Mouse (Mus musculus) spleen, adult 2 months (tissue): ENCODE measurements around the gene Fam171a1. TPM values are rescaled to one million over a fixed set of nuclear protein-coding genes. Genes with fewer than 3 reads are reported as not detected.

Source experiments
- DNase-seq, 2 experiments: peaks; one replicate each; pipeline versions ENCODE4 v3.0.0 to v3.0.0-alpha.2; 2012 to 2021; ENCODE audit warnings: low spot score in 2 of 2, low read depth in 1 of 2
- H3K27ac ChIP-seq: fragments of 200-500 bp; 2 replicates; pipeline ENCODE4 v1.5.1; 2012; ENCODE audit warnings: low read length, inconsistent platforms; ENCODE audit not compliant: insufficient read depth
- H3K27me3 ChIP-seq: fragments of 200-500 bp; 2 replicates; pipeline ENCODE4 v1.6.1; 2012; ENCODE audit warnings: mild to moderate bottlenecking, moderate library complexity, low read length, inconsistent platforms; ENCODE audit not compliant: control insufficient read depth, insufficient read depth
- H3K36me3 ChIP-seq: fragments of 200-500 bp; 2 replicates; pipeline ENCODE4 v1.6.1; 2012; ENCODE audit warnings: mild to moderate bottlenecking, low read length, inconsistent platforms; ENCODE audit not compliant: control insufficient read depth, insufficient read depth
- H3K4me1 ChIP-seq: fragments of 200-500 bp; 2 replicates; pipeline ENCODE4 v1.6.1; 2011; ENCODE audit warnings: inconsistent platforms; ENCODE audit not compliant: control insufficient read depth, insufficient read depth, insufficient read length
- H3K4me3 ChIP-seq: fragments of 200-500 bp; 2 replicates; pipeline ENCODE4 v1.5.1; 2011; ENCODE audit warnings: mild to moderate bottlenecking, inconsistent platforms; ENCODE audit not compliant: insufficient read depth, insufficient read length; ENCODE audit errors: extremely low read depth
- CTCF ChIP-seq: fragments of 200-500 bp; IDR thresholded peaks from 2 replicates; pipeline ENCODE4 v1.5.1; 2011; ENCODE audit warnings: mild to moderate bottlenecking, inconsistent platforms; ENCODE audit not compliant: insufficient read depth, insufficient read length, insufficient replicate concordance; ENCODE audit errors: extremely low read depth
- POLR2A ChIP-seq: fragments of 200-500 bp; IDR thresholded peaks from 2 replicates; pipeline ENCODE4 v1.6.1; 2011; ENCODE audit warnings: low read depth, low read length, inconsistent platforms
- WGBS: fragments of 180-500 bp; shearing (Covaris S2); methylation state at CpG from one replicate; pipeline ENCODE4 v1.1.7; 2018; 5-methylcytosine and 5-hydroxymethylcytosine counted together
- polyA plus RNA-seq: library from polyadenylated mRNA; depleted of rRNA; stranded (reverse); fragments of >200 nt; gene quantifications from 2 replicates; pipeline ENCODE4 v1.2.3, GENCODE M21; 2012

Fam171a1 gene
- polyA plus RNA-seq, 1 experiment = 4.5 TPM

GRCm38 (mm10) chr2:3176751-3177150, 62.7 kb downstream of the Fam171a1 start:
- DNase-seq = no peak
- TF ChIP-seq POLR2A = no peak
- TF ChIP-seq CTCF = no peak
- no peaks in the 10 kb centered on the region for H3K4me1 ChIP-seq
- H3K36me3 ChIP-seq = no peaks in the 10 kb centered on the region
- H3K27ac ChIP-seq = no peak overlapping the region
- 91% methylated on average over 3 of the region's 3 CpGs for WGBS
- H3K4me3 ChIP-seq = no peak overlapping the region
- no peaks in the 10 kb centered on the region for H3K27me3 ChIP-seq

- DNase-seq = no peak
- no peaks in the 10 kb centered on the region for H3K27me3 ChIP-seq
- H3K27ac ChIP-seq = no peak overlapping the region
- 88% methylated on average over 4 of the region's 4 CpGs for WGBS
- TF ChIP-seq CTCF = no peak
- no peak for TF ChIP-seq POLR2A
- H3K36me3 ChIP-seq = no peaks in the 10 kb centered on the region
- no peaks in the 10 kb centered on the region for H3K4me1 ChIP-seq
- H3K4me3 ChIP-seq = no peak overlapping the region
Observed at GRCm38 (mm10) chr2:3180550-3180949, 66.5 kb downstream of the Fam171a1 start.

DNA sequence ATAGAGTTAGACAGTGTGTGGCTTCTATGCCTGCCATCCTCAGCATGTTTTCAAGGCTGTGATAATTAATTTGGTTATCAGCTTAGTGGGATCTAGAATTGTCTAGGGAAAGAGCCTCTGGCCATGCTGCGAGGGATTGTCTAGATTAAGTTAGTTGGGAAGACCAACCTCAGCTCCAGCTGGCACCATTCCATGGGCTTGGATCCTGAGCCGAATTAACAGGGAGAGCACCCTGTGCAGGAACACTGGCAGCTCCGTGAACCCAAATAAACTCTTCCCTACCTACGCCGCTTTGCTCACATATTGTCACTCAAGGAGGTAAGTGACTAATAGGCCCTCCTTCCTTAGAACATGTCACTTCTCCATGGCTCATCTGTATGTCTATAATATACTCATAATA, 69.6 kb downstream of the Fam171a1 start:
- TF ChIP-seq POLR2A (no peak), CTCF (no peak)
- no peak for DNase-seq
- no peaks in the 10 kb centered on the region for H3K27me3 ChIP-seq
- no peaks in the 10 kb centered on the region for H3K36me3 ChIP-seq
- no peak overlapping the region for H3K4me3 ChIP-seq
- WGBS = 95% methylated on average over 5 of the region's 5 CpGs
- no peaks in the 10 kb centered on the region for H3K4me1 ChIP-seq
- no peak overlapping the region for H3K27ac ChIP-seq

DNA sequence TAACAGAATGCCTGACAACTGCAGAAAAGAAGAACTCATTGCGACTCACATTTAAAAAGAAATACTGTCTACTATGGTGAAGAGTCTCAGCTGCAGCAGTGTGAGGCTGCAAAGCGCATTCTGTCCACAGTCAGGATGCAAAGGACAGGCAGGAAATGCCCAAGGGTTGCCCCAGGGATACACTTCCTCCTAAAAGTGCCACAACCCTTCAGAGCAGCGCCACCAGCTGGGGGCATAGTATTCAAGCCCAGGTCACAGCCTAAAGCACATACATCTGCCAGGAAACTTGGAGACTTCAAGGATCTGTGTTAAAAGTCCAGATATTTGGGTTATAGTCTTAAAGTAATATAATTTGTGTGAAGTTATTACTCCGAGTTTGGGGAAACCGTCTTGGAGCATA, 71.3 kb downstream of the Fam171a1 start:
- DNase-seq = no peak
- Histone ChIP-seq H3K27ac (no peak overlapping the region), H3K4me3 (no peak overlapping the region), H3K27me3 (no peaks in the 10 kb centered on the region), H3K4me1 (no peaks in the 10 kb centered on the region), H3K36me3 (no peaks in the 10 kb centered on the region)
- TF ChIP-seq POLR2A (no peak), CTCF (no peak)
- WGBS = 82% methylated on average over 5 of the region's 5 CpGs

- WGBS = 82% methylated on average over 10 of the region's 10 CpGs
- TF ChIP-seq CTCF = no peak
- TF ChIP-seq POLR2A = no peak
Observed at GRCm38 (mm10) chr2:3188745-3189475, 74.9 kb downstream of the Fam171a1 start.

GRCm38 (mm10) chr2:3191149-3191548, 77.1 kb downstream of the Fam171a1 start:
- H3K27me3 ChIP-seq = no peaks in the 10 kb centered on the region
- H3K4me1 ChIP-seq = no peaks in the 10 kb centered on the region
- H3K4me3 ChIP-seq = no peak overlapping the region
- H3K27ac ChIP-seq = no peak overlapping the region
- no peak for DNase-seq
- 91% methylated on average over 6 of the region's 6 CpGs for WGBS
- no peak for TF ChIP-seq CTCF
- no peak for TF ChIP-seq POLR2A
- no peaks in the 10 kb centered on the region for H3K36me3 ChIP-seq

More at GRCm38 (mm10) chr2:3188745-3189475, 74.9 kb downstream of the Fam171a1 start:
- no peak for DNase-seq
- no peaks in the 10 kb centered on the region for H3K4me1 ChIP-seq
- no peaks in the 10 kb centered on the region for H3K27me3 ChIP-seq
- H3K4me3 ChIP-seq = no peak overlapping the region
- H3K36me3 ChIP-seq = no peaks in the 10 kb centered on the region
- no peak overlapping the region for H3K27ac ChIP-seq

GRCm38 (mm10) chr2:3195511-3195910, 81.5 kb downstream of the Fam171a1 start:
- Histone ChIP-seq H3K4me1 (no peaks in the 10 kb centered on the region), H3K36me3 (no peaks in the 10 kb centered on the region), H3K27ac (no peak overlapping the region), H3K27me3 (no peaks in the 10 kb centered on the region), H3K4me3 (no peak overlapping the region)
- TF ChIP-seq CTCF (no peak), POLR2A (no peak)
- WGBS = 95% methylated on average over 5 of the region's 5 CpGs
- no peak for DNase-seq

DNA sequence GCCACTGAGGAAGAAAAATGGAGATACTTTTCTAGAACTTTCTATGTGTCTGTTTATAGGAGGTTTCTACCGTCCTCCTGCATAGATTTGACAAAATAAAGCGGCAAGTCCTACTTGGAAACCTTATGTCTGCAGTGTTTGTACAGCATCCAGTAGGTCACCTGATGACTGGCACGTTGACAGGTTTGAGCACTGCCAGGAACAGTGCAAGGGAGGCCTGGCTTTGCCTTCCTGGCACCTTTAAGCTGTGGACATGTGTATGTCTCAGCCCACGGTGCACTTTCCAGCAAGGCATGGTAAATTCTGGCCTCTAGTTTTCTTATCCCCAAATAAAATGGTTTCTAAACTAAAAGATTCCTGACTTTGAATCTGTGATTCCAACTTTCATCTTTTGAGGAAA, 86.4 kb downstream of the Fam171a1 start:
- no peak for DNase-seq

More for the DNA sequence above, 86.4 kb downstream of the Fam171a1 start:
- Histone ChIP-seq H3K36me3 (no peaks in the 10 kb centered on the region), H3K27ac (no peak overlapping the region), H3K27me3 (no peaks in the 10 kb centered on the region), H3K4me3 (no peak overlapping the region), H3K4me1 (no peaks in the 10 kb centered on the region)
- WGBS = 91% methylated on average over 4 of the region's 4 CpGs
- no peak for TF ChIP-seq CTCF
- no peak for TF ChIP-seq POLR2A
